Mouse (Mus musculus): ENCODE data around the gene Zcchc24. TPM values are rescaled to one million over a fixed set of nuclear protein-coding genes. Genes with fewer than 3 reads are reported as not detected.

Gene Zcchc24
- polyA plus RNA-seq, 1 experiment from 2014 or later = 8.1 TPM

- 16% methylated on average over 8 of the region's 8 CpGs for WGBS
- peak overlapping the region; percentile 85 for H3K27ac ChIP-seq
- peaks cover 58% of the 10 kb centered on the region for H3K27me3 ChIP-seq (ENCODE audit: poor library complexity, severe bottlenecking)
- no peaks in the 10 kb centered on the region for H3K9me3 ChIP-seq
- DNase-seq (ENCODE audit: extremely low spot score, low spot score) = peak; percentile 52
- H3K4me1 ChIP-seq = peaks cover 80% of the 10 kb centered on the region
- no peaks in the 10 kb centered on the region for H3K36me3 ChIP-seq (replicated peaks)
- H3K4me3 ChIP-seq = peak overlapping the region; percentile 81
Measured at GRCm38 (mm10) chr14:25769626-25770306, 927 bp upstream of the Zcchc24 start.

GRCm38 (mm10) chr14:25768261-25768893 lies 462 bp downstream of the Zcchc24 start:
- Histone ChIP-seq H3K9me3 (no peaks in the 10 kb centered on the region), H3K4me1 (peaks cover 68% of the 10 kb centered on the region), H3K4me3 (peak overlapping the region; percentile 81), H3K27me3 (ENCODE audit: poor library complexity, severe bottlenecking) (peaks cover 55% of the 10 kb centered on the region), H3K27ac (peak overlapping the region; percentile 85), H3K36me3 (replicated peaks) (no peaks in the 10 kb centered on the region)
- under 1% methylated on average over 46 of the region's 50 CpGs for WGBS
- DNase-seq (ENCODE audit: extremely low spot score, low spot score) = peak; percentile 59

- peak overlapping the region; percentile 81 for H3K4me3 ChIP-seq
- H3K4me1 ChIP-seq = peaks cover 62% of the 10 kb centered on the region
- peaks cover 51% of the 10 kb centered on the region for H3K27me3 ChIP-seq (ENCODE audit: poor library complexity, severe bottlenecking)
- no peaks in the 10 kb centered on the region for H3K9me3 ChIP-seq
- DNase-seq (ENCODE audit: extremely low spot score, low spot score) = no peak
- peak overlapping the region; percentile 85 for H3K27ac ChIP-seq
- no peaks in the 10 kb centered on the region for H3K36me3 ChIP-seq (replicated peaks)
- 21% methylated on average over 6 of the region's 6 CpGs for WGBS
Measured at GRCm38 (mm10) chr14:25767725-25768203, 1.1 kb downstream of the Zcchc24 start.

GRCm38 (mm10) chr14:25766441-25766840 lies 2.4 kb downstream of the Zcchc24 start:
- Histone ChIP-seq H3K36me3 (replicated peaks) (no peaks in the 10 kb centered on the region), H3K9me3 (no peaks in the 10 kb centered on the region), H3K27me3 (ENCODE audit: poor library complexity, severe bottlenecking) (peaks cover 46% of the 10 kb centered on the region), H3K27ac (peak overlapping the region; percentile 76; the same call in 1 of the 2 replicates), H3K4me1 (peaks cover 62% of the 10 kb centered on the region), H3K4me3 (peak overlapping the region; percentile 81)
- DNase-seq (ENCODE audit: extremely low spot score, low spot score) = no peak
- WGBS = 58% methylated on average over 4 of the region's 4 CpGs

GRCm38 (mm10) chr14:25765921-25766320 lies 2.9 kb downstream of the Zcchc24 start:
- peaks cover 41% of the 10 kb centered on the region for H3K27me3 ChIP-seq (ENCODE audit: poor library complexity, severe bottlenecking)
- WGBS = 28% methylated on average over 8 of the region's 8 CpGs
- H3K4me1 ChIP-seq = peaks cover 61% of the 10 kb centered on the region
- H3K9me3 ChIP-seq = no peaks in the 10 kb centered on the region
- no peak for DNase-seq (ENCODE audit: extremely low spot score, low spot score)
- H3K36me3 ChIP-seq (replicated peaks) = no peaks in the 10 kb centered on the region
- H3K4me3 ChIP-seq = peak overlapping the region; percentile 81
- H3K27ac ChIP-seq = peak overlapping the region; percentile 76

GRCm38 (mm10) chr14:25765146-25765545 lies 3.7 kb downstream of the Zcchc24 start:
- Histone ChIP-seq H3K4me1 (peaks cover 65% of the 10 kb centered on the region), H3K4me3 (no peak overlapping the region)
- WGBS = 47% methylated on average over 12 of the region's 12 CpGs

GRCm38 (mm10) chr14:25761184-25761583 lies 7.7 kb downstream of the Zcchc24 start:
- 88% methylated on average over 5 of the region's 5 CpGs for WGBS
- DNase-seq (ENCODE audit: extremely low spot score, low spot score) = no peak
- H3K4me1 ChIP-seq = peaks cover 44% of the 10 kb centered on the region

More at GRCm38 (mm10) chr14:25765146-25765545, 3.7 kb downstream of the Zcchc24 start:
- peak overlapping the region; percentile 76 for H3K27ac ChIP-seq
- DNase-seq (ENCODE audit: extremely low spot score, low spot score) = no peak
- H3K36me3 ChIP-seq (replicated peaks) = no peaks in the 10 kb centered on the region
- peaks cover 34% of the 10 kb centered on the region for H3K27me3 ChIP-seq (ENCODE audit: poor library complexity, severe bottlenecking)
- H3K9me3 ChIP-seq = no peaks in the 10 kb centered on the region

GRCm38 (mm10) chr14:25759981-25760537 lies 8.8 kb downstream of the Zcchc24 start:
- 0 out of 2 replicates have a peak, but pooled peaks cover 5% of the 10 kb centered on the region for H3K36me3 ChIP-seq (replicated peaks)
- H3K27me3 ChIP-seq (ENCODE audit: poor library complexity, severe bottlenecking) = peaks cover 6% of the 10 kb centered on the region
- no peak overlapping the region for H3K4me3 ChIP-seq
- H3K4me1 ChIP-seq = peaks cover 42% of the 10 kb centered on the region
- no peaks in the 10 kb centered on the region for H3K9me3 ChIP-seq
- no peak overlapping the region for H3K27ac ChIP-seq
- WGBS = 74% methylated on average over 8 of the region's 8 CpGs
- no peak for DNase-seq (ENCODE audit: extremely low spot score, low spot score)

More at GRCm38 (mm10) chr14:25761184-25761583, 7.7 kb downstream of the Zcchc24 start:
- Histone ChIP-seq H3K27ac (0 out of 2 replicates have a peak overlapping the region, but pooled peaks have one; percentile 20), H3K9me3 (no peaks in the 10 kb centered on the region), H3K4me3 (no peak overlapping the region), H3K27me3 (ENCODE audit: poor library complexity, severe bottlenecking) (peaks cover 7% of the 10 kb centered on the region), H3K36me3 (replicated peaks) (no peaks in the 10 kb centered on the region)

- Histone ChIP-seq H3K4me3 (no peak overlapping the region), H3K36me3 (replicated peaks) (0 out of 2 replicates have a peak, but pooled peaks cover 5% of the 10 kb centered on the region), H3K9me3 (no peaks in the 10 kb centered on the region), H3K27ac (no peak overlapping the region), H3K27me3 (ENCODE audit: poor library complexity, severe bottlenecking) (peaks cover 9% of the 10 kb centered on the region), H3K4me1 (peaks cover 42% of the 10 kb centered on the region)
- no peak for DNase-seq (ENCODE audit: extremely low spot score, low spot score)
- WGBS = 68% methylated on average over 7 of the region's 7 CpGs
Measured at GRCm38 (mm10) chr14:25759551-25759950, 9.3 kb downstream of the Zcchc24 start.

GRCm38 (mm10) chr14:25757917-25758316 lies 10.9 kb downstream of the Zcchc24 start:
- H3K9me3 ChIP-seq = no peaks in the 10 kb centered on the region
- no peak overlapping the region for H3K4me3 ChIP-seq
- peaks cover 51% of the 10 kb centered on the region for H3K4me1 ChIP-seq
- 0 out of 2 replicates have a peak, but pooled peaks cover 5% of the 10 kb centered on the region for H3K36me3 ChIP-seq (replicated peaks)
- no peak overlapping the region for H3K27ac ChIP-seq
- WGBS = 83% methylated on average over 4 of the region's 4 CpGs
- no peak for DNase-seq (ENCODE audit: extremely low spot score, low spot score)
- H3K27me3 ChIP-seq (ENCODE audit: poor library complexity, severe bottlenecking) = peaks cover 9% of the 10 kb centered on the region

GRCm38 (mm10) chr14:25756385-25756990 lies 12.4 kb downstream of the Zcchc24 start:
- Histone ChIP-seq H3K9me3 (no peaks in the 10 kb centered on the region), H3K36me3 (replicated peaks) (peaks cover 12% of the 10 kb centered on the region; the same call in 1 of the 2 replicates), H3K4me3 (no peak overlapping the region), H3K27me3 (ENCODE audit: poor library complexity, severe bottlenecking) (peaks cover 9% of the 10 kb centered on the region), H3K4me1 (peaks cover 51% of the 10 kb centered on the region), H3K27ac (no peak overlapping the region)
- no peak for DNase-seq (ENCODE audit: extremely low spot score, low spot score)
- WGBS = 78% methylated on average over 7 of the region's 7 CpGs

- H3K9me3 ChIP-seq = no peaks in the 10 kb centered on the region
- H3K4me1 ChIP-seq = peaks cover 45% of the 10 kb centered on the region
- DNase-seq (ENCODE audit: extremely low spot score, low spot score) = no peak
- H3K4me3 ChIP-seq = no peak overlapping the region
- peaks cover 12% of the 10 kb centered on the region; the same call in 1 of the 2 replicates for H3K36me3 ChIP-seq (replicated peaks)
- peak overlapping the region; percentile 35; the same call in 1 of the 2 replicates for H3K27ac ChIP-seq
- H3K27me3 ChIP-seq (ENCODE audit: poor library complexity, severe bottlenecking) = peaks cover 9% of the 10 kb centered on the region
- 66% methylated on average over 4 of the region's 4 CpGs for WGBS
Measured at GRCm38 (mm10) chr14:25755541-25755940, 13.3 kb downstream of the Zcchc24 start.
